8 mouse cellular contexts compared by ENCODE assay signal in the genomic region with DNA sequence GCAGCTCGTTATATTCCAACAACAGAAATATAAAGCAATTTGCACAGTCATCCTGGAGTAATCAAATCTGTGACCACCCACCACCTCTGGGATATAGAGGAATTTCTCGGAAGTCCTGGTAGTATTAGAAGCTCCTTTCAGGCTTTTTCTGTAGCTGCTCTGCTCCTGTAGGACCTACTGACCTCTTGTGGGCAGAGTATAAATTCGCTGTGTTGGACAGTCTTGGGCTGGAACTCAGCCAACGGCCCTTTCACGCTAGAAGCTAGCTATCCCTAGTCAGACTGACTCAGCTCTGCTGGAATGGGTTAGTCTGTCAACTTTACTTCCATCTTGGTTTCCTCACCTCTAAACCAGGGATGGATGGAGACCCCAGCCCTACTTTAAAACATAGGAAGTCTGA. TPM values are rescaled to one million over a fixed set of nuclear protein-coding genes. Genes with fewer than 3 reads are reported as not detected.
A peak's percentile ranks its signal among the peaks of the same experiment; 100 is the strongest.
DNase-seq lines count a peak whose midpoint lies in the region; ATAC-seq and TF ChIP-seq lines count a peak whose summit lies in the region.

No protein-coding gene starts in this region.

- no peak overlapping the region for H3K4me3 ChIP-seq in kidney, embryonic 16.5 days (ENCODE audit: low read length)
- no peak overlapping the region for H3K4me3 ChIP-seq in small intestine, adult 2 months (ENCODE audit: low read depth, low read length)

- H3K36me3 ChIP-seq in kidney, embryonic 16.5 days (ENCODE audit: insufficient read depth, low read length): no peaks in the 10 kb centered on the region
- no peaks in the 10 kb centered on the region for H3K36me3 ChIP-seq in small intestine, adult 2 months (ENCODE audit: control insufficient read depth, insufficient read depth, low read length)

- TF ChIP-seq POLR2A in small intestine, adult 2 months (IDR thresholded peaks at IDR 0.05; ENCODE audit: low read depth, low read length): no peak

- H3K9ac ChIP-seq in kidney, embryonic 16.5 days (replicated peaks; ENCODE audit: low read length): no peak overlapping the region

- no peak for ATAC-seq in kidney, embryonic 16.5 days (ENCODE audit: low FRiP score, low TSS enrichment)
- 0 out of 2 replicates have a peak, but pooled peaks have one; percentile 29 for ATAC-seq in common myeloid progenitor, adult 5-6 weeks (replicated peaks; ENCODE audit: low read depth, poor library complexity, severe bottlenecking)
- no peak for ATAC-seq in megakaryocyte, adult 5-6 weeks (ENCODE audit: poor library complexity, severe bottlenecking)

- H3K27me3 ChIP-seq in kidney, embryonic 16.5 days (ENCODE audit: insufficient read depth, low read length): no peaks in the 10 kb centered on the region
- no peaks in the 10 kb centered on the region for H3K27me3 ChIP-seq in small intestine, adult 2 months (ENCODE audit: control insufficient read depth, insufficient read depth, low read length)

- H3K4me2 ChIP-seq in kidney, embryonic 16.5 days (replicated peaks; ENCODE audit: low read depth, low read length): no peak overlapping the region

- no peaks in the 10 kb centered on the region for H3K9me3 ChIP-seq in kidney, embryonic 16.5 days (ENCODE audit: low read length)

- no peak for TF ChIP-seq CTCF in small intestine, adult 2 months (IDR thresholded peaks at IDR 0.05; ENCODE audit: extremely low read depth, insufficient read length, insufficient replicate concordance, low read depth, low read length)

- WGBS in kidney, embryonic 16.5 days: 36% methylated on average over 5 of the region's 5 CpGs
- WGBS in small intestine, adult 2 months: 27% methylated on average over 5 of the region's 5 CpGs

- H3K27ac ChIP-seq in kidney, embryonic 16.5 days (ENCODE audit: low read length): no peak overlapping the region
- H3K27ac ChIP-seq in small intestine, adult 2 months (ENCODE audit: insufficient read depth, low read depth, low read length): peak overlapping the region; percentile 95; the same call in 1 of the 2 replicates

- DNase-seq in kidney, adult 11 months: peak; percentile 67
- DNase-seq in Muller cell, postnatal 12 days (ENCODE audit: inconsistent ontology term): peak; percentile 64
- peak; percentile 78 for DNase-seq in kidney, postnatal 10 days
- DNase-seq in layer of hippocampus, postnatal 25 days (ENCODE audit: extremely low spot score in 1 of 2, low spot score in 1 of 2): no peak

- no peaks in the 10 kb centered on the region for H3K4me1 ChIP-seq in kidney, embryonic 16.5 days (ENCODE audit: insufficient read depth, low read length)
- peaks cover 19% of the 10 kb centered on the region; the same call in 1 of the 2 replicates for H3K4me1 ChIP-seq in small intestine, adult 2 months (ENCODE audit: control insufficient read depth, insufficient read depth, insufficient read length, low read length)

RNA-seq across cellular contexts. Expression of a gene that starts 34.8 kb away (rescaled TPM):
- polyA plus RNA-seq in kidney, embryonic 16.5 days (2015; fragmentation: Nextera tagmentation; extraction: Ambion mirVana): 924 and 964 TPM in 2 replicates
- 896 and 911 TPM in 2 replicates for total RNA-seq in common myeloid progenitor, adult 5-6 weeks (2017)
- 962 and 2,171 TPM in 2 replicates for polyA plus RNA-seq in small intestine, adult 2 months (2012; rRNA removed)
- total RNA-seq in layer of hippocampus, postnatal 25 days (2021): 100 to 1,000 TPM; 334 to 370 TPM
- 699 and 817 TPM in 2 replicates for total RNA-seq in megakaryocyte, adult 5-6 weeks (2015)
- 576 and 610 TPM in 2 replicates for total RNA-seq in megakaryocyte, adult 5-6 weeks (2017)

RNA-seq across cellular contexts. Expression of a gene that starts 43.4 kb away (rescaled TPM):
- 116 and 118 TPM in 2 replicates for polyA plus RNA-seq in kidney, embryonic 16.5 days (2015; fragmentation: Nextera tagmentation; extraction: Ambion mirVana)
- total RNA-seq in common myeloid progenitor, adult 5-6 weeks (2017): 13.8 and 19.4 TPM in 2 replicates
- 20.6 and 34.2 TPM in 2 replicates for polyA plus RNA-seq in small intestine, adult 2 months (2012; rRNA removed)
- 10 to 100 TPM; 55.8 to 61.8 TPM for total RNA-seq in layer of hippocampus, postnatal 25 days (2021)
- total RNA-seq in megakaryocyte, adult 5-6 weeks (2015): 97.6 and 104 TPM in 2 replicates
- 19.8 and 22.7 TPM in 2 replicates for total RNA-seq in megakaryocyte, adult 5-6 weeks (2017)

RNA-seq across cellular contexts. Expression of a gene that starts 43.6 kb away (rescaled TPM):
- 29.5 and 33.9 TPM in 2 replicates for polyA plus RNA-seq in kidney, embryonic 16.5 days (2015; fragmentation: Nextera tagmentation; extraction: Ambion mirVana)
- 55.6 TPM in 2 replicates for total RNA-seq in common myeloid progenitor, adult 5-6 weeks (2017)
- polyA plus RNA-seq in small intestine, adult 2 months (2012; rRNA removed): 2.8 and 5.2 TPM in 2 replicates
- 10 to 100 TPM; 37.0 to 39.3 TPM for total RNA-seq in layer of hippocampus, postnatal 25 days (2021)
- total RNA-seq in megakaryocyte, adult 5-6 weeks (2015): 23.8 and 25.9 TPM in 2 replicates
- total RNA-seq in megakaryocyte, adult 5-6 weeks (2017): 51.9 and 59.1 TPM in 2 replicates

Comparison
In these comparisons a context has a peak if more than half of its experiments do, and no peak if none do; other contexts are left out.
1. DNase-seq: peak in kidney, adult 11 months (single experiment), Muller cell, postnatal 12 days (single experiment) and kidney, postnatal 10 days (single experiment); none in layer of hippocampus, postnatal 25 days (0 of 2).